Mouse (Mus musculus) gastrocnemius, adult 18-20 months (tissue): Measurements from ENCODE around the gene Smug1. TPM values are rescaled to one million over a fixed set of nuclear protein-coding genes. Genes with fewer than 3 reads are reported as not detected.

Source experiments
- DNase-seq: peaks from one replicate; pipeline ENCODE4 v3.0.0; 2021; ENCODE audit warnings: low spot score
- total RNA-seq, 2 experiments: library from RNA; stranded (reverse); gene quantifications; 2 replicates each; pipeline ENCODE4 v1.2.3; 2021

Gene Smug1
- total RNA-seq, 2 experiments from 2014 or later: 9.4 to 11.3 TPM

DNA sequence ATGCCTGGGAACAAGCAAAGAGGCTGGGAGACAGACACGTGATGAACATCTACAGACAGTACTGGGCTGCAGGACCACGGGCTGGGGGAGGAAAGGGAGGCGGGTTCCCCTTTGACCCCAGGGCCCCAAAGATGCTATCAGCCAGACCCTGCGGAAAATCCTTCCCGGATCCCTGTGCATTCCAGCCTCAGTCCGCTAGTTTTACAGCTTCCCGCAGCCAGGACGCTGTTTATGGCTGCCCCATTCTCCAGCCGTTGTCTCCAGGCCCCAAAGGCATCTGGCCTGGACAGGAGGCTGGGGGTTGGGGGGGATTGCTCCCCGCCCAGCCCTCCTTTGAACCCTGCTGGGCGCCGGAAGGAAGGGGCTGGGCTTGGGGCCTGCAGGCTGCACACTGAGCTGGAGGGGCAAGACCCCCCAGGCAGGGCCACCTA is 10.7 kb upstream of the Smug1 start:
- DNase-seq: no peak

- DNase-seq: peak; percentile 93
These were observed 10.1 kb upstream of the Smug1 start for GRCm38 (mm10) chr15:103176874-103177421.

DNA sequence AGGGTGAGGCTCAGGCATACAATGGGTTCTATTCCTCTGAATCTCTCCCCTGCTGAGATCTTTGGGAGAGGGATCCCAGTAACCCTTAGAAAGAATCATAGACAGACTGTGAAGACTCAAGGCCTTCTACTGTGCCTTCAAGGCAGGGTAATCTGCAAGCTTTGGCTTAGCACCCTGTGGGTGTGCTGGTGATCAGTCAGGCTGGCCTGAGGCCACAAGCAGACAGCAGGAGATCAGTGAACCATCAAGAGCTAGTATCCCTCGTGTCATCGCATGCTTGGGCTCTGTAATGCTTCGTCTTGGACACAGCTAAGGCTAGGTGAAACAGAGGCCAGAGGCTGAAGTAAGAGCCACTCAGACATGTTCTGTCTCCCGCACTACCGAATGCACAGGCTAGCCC is 6.4 kb upstream of the Smug1 start:
- no peak for DNase-seq

DNA sequence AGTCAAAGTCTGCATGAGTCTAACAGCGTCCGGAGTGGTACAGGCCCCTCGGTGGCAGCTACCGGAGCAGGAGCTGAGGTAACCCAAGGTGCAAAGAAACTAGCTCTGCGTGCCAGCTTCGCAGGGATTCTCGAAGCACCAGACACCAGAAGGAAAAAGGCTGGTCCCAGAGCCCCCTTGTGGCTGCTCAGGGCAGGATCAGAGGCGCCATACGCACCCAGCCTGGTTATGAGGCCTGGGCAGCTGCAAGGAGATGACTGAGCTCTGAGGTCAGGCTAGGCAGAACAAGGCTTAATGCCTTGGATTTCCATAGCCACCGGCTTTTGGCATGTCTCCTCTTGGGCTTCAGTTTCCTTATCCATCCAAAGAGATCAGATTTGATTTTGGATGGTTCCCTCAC is 5.6 kb upstream of the Smug1 start:
- peak; percentile 82 for DNase-seq

GRCm38 (mm10) chr15:103171276-103171675 is 4.4 kb upstream of the Smug1 start:
- DNase-seq: no peak

DNA sequence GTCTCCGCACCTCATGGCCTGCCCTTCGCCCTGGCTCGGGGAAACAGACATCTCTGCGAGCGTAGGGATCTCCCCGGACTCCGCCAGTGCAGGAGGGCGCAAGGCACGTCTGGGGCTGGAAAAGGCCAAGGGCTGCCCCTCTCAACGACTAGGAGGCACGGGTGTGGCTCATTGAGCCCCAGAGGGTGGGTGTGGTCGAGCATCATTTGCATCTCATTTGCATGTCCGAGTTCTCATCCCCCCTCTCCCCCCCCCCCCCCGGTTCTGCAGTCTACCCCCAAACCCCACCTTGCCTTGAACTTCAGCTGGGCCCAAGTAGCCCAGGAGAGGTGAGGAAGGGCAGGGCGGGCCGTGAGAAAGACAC is 3.4 kb upstream of the Smug1 start:
- DNase-seq: no peak

DNA sequence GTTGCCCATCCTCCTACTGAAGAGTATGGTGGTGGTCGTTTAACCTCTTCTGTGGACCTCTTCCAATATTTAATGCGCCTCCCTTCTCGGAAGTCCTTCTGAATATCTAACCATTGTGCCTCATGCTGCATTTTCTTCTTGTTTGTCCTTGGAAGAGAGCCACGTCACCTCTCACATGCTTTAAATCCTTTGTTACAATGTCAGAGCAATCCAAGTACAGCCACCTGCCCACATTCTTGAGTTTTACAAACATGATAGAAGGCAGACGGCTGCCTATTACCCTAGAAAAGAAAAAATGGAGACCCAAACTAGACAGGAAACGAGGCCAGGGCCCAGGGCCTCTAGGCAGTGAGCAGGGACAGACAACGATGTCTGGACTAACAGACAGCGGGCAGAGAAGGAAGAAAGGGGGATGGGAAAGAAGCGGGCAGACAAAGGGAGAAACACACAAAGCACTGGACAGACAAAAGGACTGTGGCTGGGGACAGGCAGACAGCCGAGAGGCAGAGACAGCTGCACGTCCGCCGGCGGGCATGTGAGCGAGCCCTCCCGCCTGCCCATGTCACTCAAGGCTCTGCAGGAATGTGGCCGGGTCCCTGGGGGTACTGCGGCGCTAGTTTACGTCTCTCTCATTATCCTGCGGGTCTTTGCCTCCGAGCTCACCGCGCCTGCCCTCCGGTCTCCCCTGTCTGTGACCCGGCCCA is 2.9 kb upstream of the Smug1 start:
- DNase-seq: no peak

DNA sequence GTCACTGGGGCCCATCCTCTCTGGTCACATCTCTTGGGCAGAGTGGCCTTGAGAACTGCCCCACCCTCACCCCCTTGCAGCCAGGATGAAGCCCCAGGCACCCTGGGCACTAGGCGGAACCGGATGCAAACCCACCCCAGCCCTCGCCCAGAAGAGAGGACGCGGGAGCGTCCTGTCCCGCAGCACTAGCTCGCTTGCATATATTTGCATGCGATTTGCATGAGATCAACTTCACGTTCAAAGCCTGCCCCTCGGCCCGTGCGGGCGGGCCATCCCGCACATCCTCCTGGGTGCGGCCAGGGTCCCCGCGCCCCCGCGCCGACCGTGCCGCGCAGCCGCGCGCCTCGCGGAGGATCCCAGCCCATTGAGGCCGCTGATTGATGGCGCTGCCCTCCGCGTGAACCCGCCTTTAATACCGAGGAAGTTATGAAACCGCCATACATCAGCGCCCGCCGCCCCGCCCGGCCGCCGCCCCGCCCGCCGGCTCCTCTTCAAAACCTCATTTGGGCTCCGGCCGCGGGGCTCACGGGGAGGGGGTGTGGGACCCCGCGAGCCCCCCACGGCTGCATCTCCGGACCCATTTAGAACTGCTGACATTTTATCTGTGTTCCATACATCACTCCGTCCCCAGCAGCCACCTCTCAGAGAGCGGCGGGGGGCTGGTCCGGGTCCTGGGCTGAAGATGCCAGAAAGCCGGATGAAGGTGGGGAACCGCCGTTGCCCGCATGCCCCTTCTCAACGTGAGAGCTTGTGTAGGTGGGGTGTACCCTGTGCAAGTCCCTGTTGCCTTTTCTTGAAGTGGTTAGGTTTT is 2.1 kb upstream of the Smug1 start:
- no peak for DNase-seq

GRCm38 (mm10) chr15:103167786-103168185 is 894 bp upstream of the Smug1 start:
- DNase-seq: no peak

- DNase-seq: no peak
These were observed 968 bp downstream of the Smug1 start for GRCm38 (mm10) chr15:103165924-103166323.

DNA sequence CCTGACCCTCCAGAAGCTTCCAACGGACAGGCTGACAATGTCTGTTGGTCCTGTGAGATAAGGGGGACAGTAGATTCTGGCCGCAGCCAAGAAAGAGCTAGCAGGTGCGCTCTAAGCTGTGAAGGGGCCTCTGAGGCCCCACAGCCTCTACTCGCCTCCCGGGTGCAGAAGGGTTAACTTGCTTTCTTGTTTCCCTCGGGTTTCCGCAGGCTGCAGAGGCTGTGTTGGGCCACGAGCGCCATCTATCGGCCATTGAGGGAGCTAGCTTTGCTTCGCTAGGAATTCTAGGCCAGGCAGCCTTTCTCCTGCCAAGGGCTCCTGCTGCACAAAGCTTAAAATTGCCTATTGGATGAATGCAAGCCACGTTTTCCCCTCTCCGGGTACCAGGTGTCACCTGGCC is 1.5 kb downstream of the Smug1 start:
- DNase-seq: peak; percentile 93

GRCm38 (mm10) chr15:103163182-103163919 is 3.5 kb downstream of the Smug1 start:
- peak; percentile 92 for DNase-seq

GRCm38 (mm10) chr15:103157585-103157984 is 9.3 kb downstream of the Smug1 start:
- DNase-seq: no peak

DNA sequence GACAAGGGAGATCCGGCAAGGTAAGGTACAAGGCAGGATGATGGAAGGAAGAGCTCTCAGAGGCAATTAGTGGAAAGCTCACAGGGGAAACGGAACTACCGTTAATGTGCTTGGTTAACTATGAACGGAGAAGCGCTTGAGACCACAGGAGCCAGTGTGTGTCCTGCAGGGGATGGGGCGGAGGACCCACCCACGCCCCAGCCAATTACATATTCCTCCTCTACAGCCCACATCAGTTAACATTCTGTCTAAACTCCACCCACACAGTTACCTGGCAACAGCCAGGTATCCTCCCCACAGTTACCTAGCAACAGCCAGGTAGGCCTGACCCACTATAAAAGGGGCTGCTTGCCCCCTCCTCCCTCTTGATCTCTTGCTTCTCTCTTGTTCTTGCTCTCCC is 10.0 kb downstream of the Smug1 start:
- DNase-seq: no peak

- peak; percentile 75 for DNase-seq
These were observed 11.2 kb downstream of the Smug1 start for GRCm38 (mm10) chr15:103155366-103156321.

DNA sequence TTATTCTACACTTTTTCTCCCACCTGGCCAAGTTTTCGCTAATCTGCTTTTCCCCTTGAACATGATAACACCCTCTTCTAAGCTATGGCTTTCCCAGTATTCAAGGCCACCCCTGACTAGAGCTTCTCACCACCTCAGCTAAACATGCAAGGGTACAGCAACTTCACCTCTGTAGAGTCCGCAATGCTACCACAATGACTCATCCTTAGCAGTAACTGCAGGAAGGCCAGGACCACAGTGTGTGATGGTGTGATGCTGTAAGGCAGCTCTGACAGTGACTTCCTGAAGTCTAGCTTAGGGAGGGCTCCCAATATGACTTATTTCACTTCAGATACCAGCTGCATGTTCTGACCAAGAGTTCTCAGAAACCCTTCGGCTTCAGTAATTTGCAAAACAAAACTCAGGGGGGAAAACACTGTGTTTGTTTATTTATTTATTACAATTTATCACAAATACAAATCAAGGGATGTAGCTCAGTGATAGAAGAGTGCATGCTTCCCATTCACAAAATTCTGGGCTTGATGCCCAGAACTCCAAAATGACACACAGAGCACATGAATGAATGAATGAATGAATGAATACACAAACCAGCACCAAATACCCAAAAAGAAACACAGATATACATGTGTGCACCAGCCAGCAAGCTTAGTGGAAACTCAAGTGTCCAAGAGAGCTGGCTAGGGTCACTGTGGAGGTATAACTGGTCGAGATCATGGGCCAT is 13.8 kb downstream of the Smug1 start:
- no peak for DNase-seq

DNA sequence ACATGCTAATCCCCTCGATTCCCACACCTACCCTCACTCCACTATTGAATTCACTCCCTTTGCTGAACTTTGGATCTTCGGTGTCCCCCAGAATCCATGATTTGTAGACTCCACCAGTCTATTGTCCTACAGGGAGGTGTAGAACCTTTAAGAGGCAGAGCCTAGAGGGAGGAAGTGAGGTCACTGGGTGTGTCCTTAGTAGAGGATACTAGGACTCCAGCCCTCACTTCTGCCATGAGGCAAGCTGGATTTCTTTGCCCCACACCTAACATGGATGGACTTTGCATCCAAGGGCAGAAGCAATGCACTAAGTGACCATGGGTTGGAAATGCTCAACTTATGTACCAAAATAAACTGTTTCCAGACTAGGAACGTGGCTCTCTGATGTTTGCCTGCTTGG is 14.5 kb downstream of the Smug1 start:
- no peak for DNase-seq

GRCm38 (mm10) chr15:103147779-103148178 is 19.1 kb downstream of the Smug1 start:
- no peak for DNase-seq

DNA sequence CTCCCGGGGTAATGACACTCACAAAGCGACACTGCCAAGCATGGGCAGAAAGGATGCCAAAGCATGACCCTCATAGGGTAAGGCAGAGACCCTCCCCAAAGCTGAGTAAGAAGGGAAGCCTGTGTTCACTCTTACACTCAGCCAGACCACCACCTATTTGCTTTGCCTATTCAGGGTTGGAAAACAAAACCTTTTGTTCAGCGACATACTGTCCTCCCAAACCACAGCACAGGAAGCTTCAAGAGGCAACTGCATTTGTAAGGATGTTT is 19.5 kb downstream of the Smug1 start:
- no peak for DNase-seq

GRCm38 (mm10) chr15:103146627-103147421 is 20.1 kb downstream of the Smug1 start:
- DNase-seq: no peak
